Mouse (Mus musculus) brain, embryonic 14.5 days (tissue): ENCODE results near the gene Kctd11.

Experiments used
- CTCF ChIP-seq: fragments of 200-500 bp; IDR thresholded peaks from 2 replicates; pipeline ENCODE4 v1.5.1; 2012; ENCODE audit warnings: inconsistent platforms, mild to moderate bottlenecking, moderate library complexity, borderline replicate concordance; ENCODE audit not compliant: insufficient read depth, insufficient read length; ENCODE audit errors: extremely low read depth
- POLR2A ChIP-seq: fragments of 200-500 bp; IDR thresholded peaks from 2 replicates; pipeline ENCODE4 v1.6.1; 2012; ENCODE audit warnings: mild to moderate bottlenecking, inconsistent platforms, borderline replicate concordance; ENCODE audit not compliant: poor library complexity, insufficient read depth, insufficient read length, severe bottlenecking; ENCODE audit errors: extremely low read depth

DNA sequence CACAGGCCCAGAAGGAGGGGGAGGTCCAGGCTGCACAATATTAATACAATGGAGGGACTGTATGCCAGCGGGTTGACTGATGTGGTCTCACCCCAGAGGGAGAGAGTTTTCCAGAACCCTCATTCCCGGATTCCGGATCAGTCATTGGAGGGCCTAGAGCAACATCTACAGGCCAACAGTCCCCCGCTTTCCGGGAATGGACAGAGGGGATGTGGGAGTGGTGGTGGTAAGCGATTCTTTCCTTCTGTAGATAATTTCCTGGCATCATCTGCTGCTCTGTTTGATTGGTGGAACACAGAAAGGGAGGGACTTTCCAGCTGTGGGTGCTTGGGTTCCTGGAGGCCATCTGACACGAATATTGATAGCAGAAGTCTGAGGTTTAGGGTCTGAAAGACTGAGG lies 5.0 kb downstream of the Kctd11 start:
- TF ChIP-seq POLR2A (no peak), CTCF (no peak)
